Mouse (Mus musculus): ENCODE measurements around the gene Prickle2.
A peak's percentile ranks its signal among the peaks of the same experiment; 100 is the strongest.

Gene Prickle2

GRCm38 (mm10) chr6:92706145-92706466, at the start of gene Prickle2:
Gene Prickle2 (minus strand): TSS chr6:92706155.
- peak; percentile 13 to 34 for DNase-seq

- DNase-seq, result no peak
Measured at GRCm38 (mm10) chr6:92752737-92753136, 46.8 kb upstream of the Prickle2 start.

GRCm38 (mm10) chr6:92749420-92749819, 43.5 kb upstream of the Prickle2 start:
- DNase-seq, result no peak

GRCm38 (mm10) chr6:92743605-92744004, 37.6 kb upstream of the Prickle2 start:
- peak; percentile 29 to 34 for DNase-seq

- peak; percentile 15 to 16 for DNase-seq
Measured at GRCm38 (mm10) chr6:92737116-92737515, 31.2 kb upstream of the Prickle2 start.

GRCm38 (mm10) chr6:92733651-92734050, 27.7 kb upstream of the Prickle2 start:
- no peak for DNase-seq

- DNase-seq, result no peak
Measured at GRCm38 (mm10) chr6:92728514-92728913, 22.6 kb upstream of the Prickle2 start.

GRCm38 (mm10) chr6:92728084-92728483, 22.1 kb upstream of the Prickle2 start:
- peak; percentile 70 for DNase-seq

- DNase-seq, result no peak
Measured at GRCm38 (mm10) chr6:92727351-92727986, 21.5 kb upstream of the Prickle2 start.

GRCm38 (mm10) chr6:92726121-92726520, 20.2 kb upstream of the Prickle2 start:
- no peak for DNase-seq

- no peak for DNase-seq
Measured at GRCm38 (mm10) chr6:92724394-92724793, 18.4 kb upstream of the Prickle2 start.

- no peak for DNase-seq
Measured at GRCm38 (mm10) chr6:92715806-92716205, 9.9 kb upstream of the Prickle2 start.

- DNase-seq, result no peak
Measured at GRCm38 (mm10) chr6:92714748-92715147, 8.8 kb upstream of the Prickle2 start.

GRCm38 (mm10) chr6:92708137-92708536, 2.2 kb upstream of the Prickle2 start:
- DNase-seq, result no peak

- no peak for DNase-seq
Measured at GRCm38 (mm10) chr6:92705353-92706144, 406 bp downstream of the Prickle2 start.

- no peak for DNase-seq
Measured at GRCm38 (mm10) chr6:92704810-92705209, 1.1 kb downstream of the Prickle2 start.

- no peak for DNase-seq
Measured at GRCm38 (mm10) chr6:92699491-92700209, 6.3 kb downstream of the Prickle2 start.

- DNase-seq, result no peak
Measured at GRCm38 (mm10) chr6:92697807-92698206, 8.1 kb downstream of the Prickle2 start.

GRCm38 (mm10) chr6:92687317-92687716, 18.6 kb downstream of the Prickle2 start:
- no peak for DNase-seq

GRCm38 (mm10) chr6:92674394-92674925, 31.5 kb downstream of the Prickle2 start:
- DNase-seq, result no peak

- no peak for DNase-seq
Measured at GRCm38 (mm10) chr6:92670518-92671147, 35.3 kb downstream of the Prickle2 start.

- DNase-seq, result no peak
Measured at GRCm38 (mm10) chr6:92669623-92670022, 36.3 kb downstream of the Prickle2 start.

GRCm38 (mm10) chr6:92667544-92667943, 38.4 kb downstream of the Prickle2 start:
- no peak for DNase-seq
